8 mouse cellular contexts compared by ENCODE assay signal in the genomic region with DNA sequence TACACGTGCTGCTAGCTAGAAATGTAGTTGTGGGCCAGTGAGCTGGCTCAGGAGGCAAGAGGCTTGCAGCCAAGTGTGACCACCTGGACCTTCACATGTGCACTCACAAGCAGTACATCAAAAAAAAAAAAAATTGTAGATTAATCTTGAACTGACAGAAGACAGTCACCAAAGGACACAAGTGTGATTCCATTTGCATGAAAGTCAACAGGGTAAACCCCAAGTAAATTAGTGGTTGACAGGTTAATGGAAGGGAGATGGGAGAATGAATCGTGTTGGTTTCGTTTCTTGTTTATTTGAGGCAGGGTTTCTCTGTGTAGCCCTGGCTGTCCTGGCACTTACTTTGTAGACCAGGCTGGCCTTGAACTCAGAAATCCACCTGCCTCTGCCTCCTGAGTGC. TPM values are rescaled to one million over a fixed set of nuclear protein-coding genes. Genes with fewer than 3 reads are reported as not detected.
DNase-seq lines count a peak whose midpoint lies in the region; ATAC-seq and TF ChIP-seq lines count a peak whose summit lies in the region.

No protein-coding gene starts in this region.

- intact Hi-C loops in heart, postnatal 10 days (cut with DNase I) = loop anchor here (5.0 kb wide), 2 partner anchors 34 to 144 kb away; no protein-coding TSS in a partner anchor

- H3K4me3 ChIP-seq in heart, embryonic 13.5 days = peak overlapping the region; percentile 74
- peak overlapping the region; percentile 74; the same call in 1 of the 2 replicates for H3K4me3 ChIP-seq in G1E (ENCODE audit: low read depth, low read length)
- peak overlapping the region; percentile 65 for H3K4me3 ChIP-seq in hindbrain, embryonic 13.5 days
- peak overlapping the region; percentile 68 for H3K4me3 ChIP-seq in midbrain, embryonic 11.5 days (ENCODE audit: low read depth, low read length)

- H3K4me1 ChIP-seq in heart, embryonic 13.5 days = peaks cover 9% of the 10 kb centered on the region
- H3K4me1 ChIP-seq in G1E (ENCODE audit: insufficient read depth, low read depth, low read length) = peaks cover 30% of the 10 kb centered on the region
- peaks cover 15% of the 10 kb centered on the region for H3K4me1 ChIP-seq in hindbrain, embryonic 13.5 days (replicated peaks)
- no peaks in the 10 kb centered on the region for H3K4me1 ChIP-seq in midbrain, embryonic 11.5 days (ENCODE audit: control insufficient read depth, insufficient read depth, low read length)

- peak overlapping the region; percentile 83 for H3K9ac ChIP-seq in heart, embryonic 13.5 days
- peak overlapping the region; percentile 77 for H3K9ac ChIP-seq in hindbrain, embryonic 13.5 days
- peak overlapping the region; percentile 93; the same call in 1 of the 2 replicates for H3K9ac ChIP-seq in midbrain, embryonic 11.5 days (ENCODE audit: low read length)

- ATAC-seq in heart, embryonic 13.5 days (ENCODE audit: extremely low read depth, insufficient number of reproducible peaks, low FRiP score, low TSS enrichment) = no peak
- no peak for ATAC-seq in G1E (ENCODE audit: extremely low read depth, insufficient number of reproducible peaks, low FRiP score, poor library complexity, severe bottlenecking)
- ATAC-seq in hindbrain, embryonic 13.5 days (ENCODE audit: low FRiP score) = no peak
- no peak for ATAC-seq in midbrain, embryonic 11.5 days (ENCODE audit: low FRiP score)

- peak overlapping the region; percentile 72 for H3K4me2 ChIP-seq in heart, embryonic 13.5 days
- H3K4me2 ChIP-seq in hindbrain, embryonic 13.5 days = peak overlapping the region; percentile 71
- H3K4me2 ChIP-seq in midbrain, embryonic 11.5 days = peak overlapping the region; percentile 51

- no peak for TF ChIP-seq CTCF in G1E (IDR thresholded peaks at IDR 0.05; ENCODE audit: low read depth, low read length)

- no peak overlapping the region for H3K27ac ChIP-seq in heart, embryonic 13.5 days (replicated peaks)
- H3K27ac ChIP-seq in hindbrain, embryonic 13.5 days = no peak overlapping the region
- H3K27ac ChIP-seq in midbrain, embryonic 11.5 days (ENCODE audit: low read depth, low read length) = no peak overlapping the region

- 79% methylated on average over 3 of the region's 3 CpGs for WGBS in heart, embryonic 13.5 days
- 69% methylated on average over 3 of the region's 3 CpGs for WGBS in hindbrain, embryonic 13.5 days
- 75% methylated on average over 3 of the region's 3 CpGs for WGBS in midbrain, embryonic 11.5 days

- peaks cover 29% of the 10 kb centered on the region for H3K36me3 ChIP-seq in heart, embryonic 13.5 days
- peaks cover 40% of the 10 kb centered on the region for H3K36me3 ChIP-seq in G1E (replicated peaks)
- H3K36me3 ChIP-seq in hindbrain, embryonic 13.5 days = peaks cover 35% of the 10 kb centered on the region
- peaks cover 22% of the 10 kb centered on the region for H3K36me3 ChIP-seq in midbrain, embryonic 11.5 days (ENCODE audit: control insufficient read depth, insufficient read depth, low read length)

- H3K9me3 ChIP-seq in heart, embryonic 13.5 days = no peaks in the 10 kb centered on the region
- H3K9me3 ChIP-seq in G1E (replicated peaks) = no peaks in the 10 kb centered on the region
- H3K9me3 ChIP-seq in hindbrain, embryonic 13.5 days = no peaks in the 10 kb centered on the region
- H3K9me3 ChIP-seq in midbrain, embryonic 11.5 days (ENCODE audit: control insufficient read depth, low read length) = no peaks in the 10 kb centered on the region

- no peaks in the 10 kb centered on the region for H3K27me3 ChIP-seq in heart, embryonic 13.5 days (replicated peaks)
- H3K27me3 ChIP-seq in G1E (ENCODE audit: insufficient read depth, low read length) = no peaks in the 10 kb centered on the region
- no peaks in the 10 kb centered on the region for H3K27me3 ChIP-seq in hindbrain, embryonic 13.5 days
- H3K27me3 ChIP-seq in midbrain, embryonic 11.5 days (ENCODE audit: control insufficient read depth, insufficient read depth, low read length) = no peaks in the 10 kb centered on the region

- DNase-seq in heart, postnatal 10 days = no peak
- DNase-seq in G1E (ENCODE audit: low spot score) = no peak
- no peak for DNase-seq in midbrain, embryonic 11.5 days (ENCODE audit: low spot score, missing footprints)
- no peak for DNase-seq in spleen, postnatal 10 days (ENCODE audit: low spot score in 2 of 2)
- no peak for DNase-seq in retina, embryonic 14.5 days (ENCODE audit: low spot score)
- no peak for DNase-seq in kidney, adult 11 months

RNA-seq across cellular contexts. Expression of a gene that starts 1.3 kb away (rescaled TPM):
- 37.2 and 38.6 TPM in 2 replicates for polyA plus RNA-seq in heart, embryonic 13.5 days (2015; fragmentation: Nextera tagmentation; extraction: Ambion mirVana)
- total RNA-seq in heart, postnatal 10 days (2021) = 1 to 10 TPM; 7.0 to 7.8 TPM
- 32.9 and 33.3 TPM in 2 replicates for total RNA-seq in G1E (2014; fragmentation: Nextera tagmentation)
- 33.8 and 34.8 TPM in 2 replicates for total RNA-seq in G1E (2017)
- 7.3 and 13.0 TPM in 2 replicates for polyA plus RNA-seq in G1E (2012)
- 65.1 and 71.7 TPM in 2 replicates for polyA plus RNA-seq in hindbrain, embryonic 13.5 days (2015; fragmentation: Nextera tagmentation; extraction: Ambion mirVana)
- 174 and 191 TPM in 2 replicates for polyA plus RNA-seq in midbrain, embryonic 11.5 days (2014; fragmentation: Nextera tagmentation; extraction: Ambion mirVana)

RNA-seq across cellular contexts. Expression of a gene that starts 8.3 kb away (rescaled TPM):
- 92.8 and 96.0 TPM in 2 replicates for polyA plus RNA-seq in heart, embryonic 13.5 days (2015; fragmentation: Nextera tagmentation; extraction: Ambion mirVana)
- total RNA-seq in heart, postnatal 10 days (2021) = 10 to 100 TPM; 71.1 to 73.4 TPM
- total RNA-seq in G1E (2014; fragmentation: Nextera tagmentation) = 43.0 and 60.0 TPM in 2 replicates
- total RNA-seq in G1E (2017) = 31.0 and 37.2 TPM in 2 replicates
- polyA plus RNA-seq in G1E (2012) = 1.9 and 2.3 TPM in 2 replicates
- 94.6 and 96.7 TPM in 2 replicates for polyA plus RNA-seq in hindbrain, embryonic 13.5 days (2015; fragmentation: Nextera tagmentation; extraction: Ambion mirVana)
- 82.2 and 82.7 TPM in 2 replicates for polyA plus RNA-seq in midbrain, embryonic 11.5 days (2014; fragmentation: Nextera tagmentation; extraction: Ambion mirVana)

RNA-seq across cellular contexts. Expression of a gene that starts 38.3 kb away (rescaled TPM):
- 15.2 and 16.9 TPM in 2 replicates for polyA plus RNA-seq in heart, embryonic 13.5 days (2015; fragmentation: Nextera tagmentation; extraction: Ambion mirVana)
- 10 to 100 TPM; 24.6 to 26.1 TPM for total RNA-seq in heart, postnatal 10 days (2021)
- 74.9 and 94.3 TPM in 2 replicates for total RNA-seq in G1E (2014; fragmentation: Nextera tagmentation)
- 33.0 and 34.8 TPM in 2 replicates for total RNA-seq in G1E (2017)
- polyA plus RNA-seq in G1E (2012) = 159 and 205 TPM in 2 replicates
- 29.1 and 30.7 TPM in 2 replicates for polyA plus RNA-seq in hindbrain, embryonic 13.5 days (2015; fragmentation: Nextera tagmentation; extraction: Ambion mirVana)
- polyA plus RNA-seq in midbrain, embryonic 11.5 days (2014; fragmentation: Nextera tagmentation; extraction: Ambion mirVana) = 13.6 TPM in 2 replicates

Comparison
In these comparisons a context has a peak if more than half of its experiments do, and no peak if none do; other contexts are left out.
1. RNA of a gene that starts 8.3 kb away (polyA plus RNA-seq): 94.6 to 96.7 TPM in hindbrain, embryonic 13.5 days, 92.8 to 96.0 TPM in heart, embryonic 13.5 days and 82.2 to 82.7 TPM in midbrain, embryonic 11.5 days; 1.9 to 2.3 TPM in G1E; every median in the first group is over 10 times any median in the second.
2. Peak in every context shown above with its lines, with median percentiles within 50 percentile points of each other: H3K4me2 ChIP-seq, H3K4me3 ChIP-seq and H3K9ac ChIP-seq.